Mouse (Mus musculus) gastrocnemius, adult 2 months (tissue): Measurements from ENCODE around the gene Tuba1b. TPM values are rescaled to one million over a fixed set of nuclear protein-coding genes. Genes with fewer than 3 reads are reported as not detected.
A peak's percentile ranks its signal among the peaks of the same experiment; 100 is the strongest.

Experiments
- DNase-seq: peaks from one replicate; pipeline ENCODE4 v3.0.0; 2022
- H3K27ac ChIP-seq: fragments of 200-600 bp; 2 replicates; pipeline ENCODE4 v1.8.1; 2022; ENCODE audit warnings: mild to moderate bottlenecking
- H3K4me3 ChIP-seq: fragments of 200-600 bp; 2 replicates; pipeline ENCODE4 v1.8.1; 2022; ENCODE audit warnings: mild to moderate bottlenecking, moderate library complexity
- CTCF ChIP-seq: fragments of 200-600 bp; IDR thresholded peaks from 2 replicates; pipeline ENCODE4 v1.8.1; 2022; ENCODE audit warnings: antibody characterized with exemption, mild to moderate bottlenecking, moderate library complexity
- intact Hi-C: fragments of 180-260 bp; cut with DNase I; formaldehyde crosslinking; loops from one replicate; pipeline ENCODE4 v1.15.1; 2025
- total RNA-seq, 2 experiments: library from RNA; stranded (reverse); gene quantifications; 2 replicates each; pipeline ENCODE4 v1.2.3; 2021

Tuba1b gene
- total RNA-seq, 2 experiments from 2014 or later = 15.8 to 33.9 TPM

DNA sequence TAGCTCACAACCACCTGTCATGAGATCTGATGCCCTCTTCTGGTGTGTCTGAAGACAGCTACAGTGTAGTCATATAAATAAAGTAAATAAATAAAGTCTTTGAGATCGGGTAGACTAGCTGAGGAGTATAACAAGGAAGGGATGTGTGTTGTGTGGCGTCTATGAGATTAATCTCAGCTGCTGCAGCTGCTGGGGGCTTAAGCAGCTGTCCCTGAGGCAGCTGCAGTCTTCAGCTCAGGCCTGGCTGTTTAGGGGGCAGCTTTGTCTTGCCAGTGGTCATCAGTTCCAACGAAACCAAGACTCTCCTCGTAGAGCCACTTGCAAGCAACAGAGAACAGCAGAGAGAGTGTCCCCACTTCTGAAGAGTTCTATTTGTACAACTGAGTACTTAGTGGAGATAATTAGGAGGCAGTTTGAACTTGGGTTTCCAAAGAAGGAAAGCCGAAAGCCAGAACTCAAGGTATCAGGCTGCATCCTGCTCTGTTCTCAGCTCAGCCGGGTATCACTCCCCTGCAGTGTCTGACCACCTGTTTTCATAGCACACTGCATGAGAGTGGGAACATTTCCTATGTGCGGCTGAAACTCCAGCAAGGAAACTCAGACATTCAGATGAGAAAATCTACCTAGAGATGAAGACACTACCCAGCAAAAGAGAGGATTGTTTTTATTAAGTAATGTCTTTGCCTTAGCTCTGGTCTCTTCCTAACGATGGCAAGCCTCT lies 47.5 kb downstream of the Tuba1b start:
- DNase-seq = peak; percentile 10
- intact Hi-C loops = no loop called here
- Histone ChIP-seq H3K4me3 (no peak overlapping the region), H3K27ac (no peak overlapping the region)
- TF ChIP-seq CTCF = no peak

DNA sequence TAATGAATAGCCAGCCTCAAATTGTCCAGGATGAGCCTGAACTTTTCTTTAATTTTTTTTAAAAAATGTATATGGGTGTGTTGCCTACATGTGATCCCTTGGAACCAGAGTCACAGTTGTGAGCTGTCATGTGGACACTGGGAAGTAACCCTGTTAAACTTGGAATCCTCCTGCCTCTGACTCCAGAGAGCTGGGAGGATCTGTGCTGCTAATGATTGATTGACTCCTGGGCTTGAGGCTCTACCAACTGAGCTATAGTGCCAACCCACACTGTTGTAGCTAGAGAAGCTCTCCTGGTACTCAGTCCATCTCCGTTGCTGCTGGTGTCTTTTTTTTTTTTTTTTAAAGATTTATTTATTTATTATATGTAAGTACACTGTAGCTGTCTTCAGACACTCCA lies 50.3 kb downstream of the Tuba1b start:
- no peak for TF ChIP-seq CTCF
- intact Hi-C loops = loop anchor here (5.0 kb wide), 1 partner anchor 33 kb away; the partner anchor contains the start of gene Lmbr1l
- no peak for DNase-seq
- H3K4me3 ChIP-seq = no peak overlapping the region
- H3K27ac ChIP-seq = no peak overlapping the region

DNA sequence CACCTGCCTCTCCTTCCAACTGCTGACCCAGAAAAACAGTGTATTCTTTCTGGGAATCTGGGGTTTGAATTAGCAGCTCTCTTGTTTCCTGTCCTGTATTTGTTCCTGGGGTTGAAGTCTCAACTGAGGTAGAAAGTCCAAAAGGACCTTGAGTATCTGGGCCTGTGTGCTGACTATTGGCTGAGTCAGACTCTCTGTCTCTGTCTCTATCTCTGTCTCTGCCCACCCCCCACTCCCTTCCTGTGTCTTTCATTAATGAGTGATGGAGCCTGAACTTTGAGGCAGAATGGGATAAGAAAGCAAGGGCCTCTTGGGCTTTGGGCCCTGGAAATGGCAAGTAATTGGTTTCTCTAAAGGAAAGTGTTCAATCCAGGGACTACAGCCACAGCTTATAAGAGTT lies 50.7 kb downstream of the Tuba1b start:
- intact Hi-C loops = loop anchor here (5.0 kb wide), 1 partner anchor 34 kb away; the partner anchor contains the start of gene Lmbr1l
- DNase-seq = no peak
- H3K4me3 ChIP-seq = no peak overlapping the region
- no peak for TF ChIP-seq CTCF
- no peak overlapping the region for H3K27ac ChIP-seq

DNA sequence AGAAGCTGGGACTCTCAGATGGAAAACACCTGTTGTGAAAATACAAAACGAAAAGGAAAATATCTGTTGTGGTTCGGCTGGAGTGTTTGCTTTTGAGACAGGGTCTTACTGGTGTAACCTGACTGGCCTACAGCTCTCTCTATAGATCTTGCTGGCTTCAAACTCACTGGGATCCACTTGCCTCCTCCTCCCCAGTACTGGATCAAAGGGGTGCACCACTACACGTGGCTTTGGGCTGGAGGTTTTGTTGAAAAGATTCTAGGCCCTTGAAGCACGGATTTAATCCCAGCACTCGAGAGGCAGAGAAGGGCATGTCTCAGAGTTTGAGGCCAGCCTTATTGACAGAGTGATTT lies 52.7 kb downstream of the Tuba1b start:
- Histone ChIP-seq H3K4me3 (peak overlapping the region; percentile 93), H3K27ac (peak overlapping the region; percentile 93)
- intact Hi-C loops = loop anchor here (5.0 kb wide), 1 partner anchor 36 kb away; the partner anchor contains the start of gene Lmbr1l
- DNase-seq = no peak
- TF ChIP-seq CTCF = no peak

Other genes starting within 250 kb of the Tuba1b start
- not detected for gene Ccdc65, start 226.4 kb downstream of the Tuba1b start, total RNA-seq
- 1 to 10 TPM; 1.0 to 1.3 TPM for gene Fkbp11, start 206.4 kb downstream of the Tuba1b start, total RNA-seq
- 1 to 10 TPM; 8.1 to 9.4 TPM for gene Arf3, start 171.4 kb downstream of the Tuba1b start, total RNA-seq
- 1 to 10 TPM in 1 of 2 experiments, under 1 TPM in 1; 0.97 to 1.4 TPM for gene Wnt10b, start 156.4 kb downstream of the Tuba1b start, total RNA-seq
- under 1 TPM in 1 of 2 experiments, not detected in 1; 0.08 TPM for gene Wnt1, start 144.7 kb downstream of the Tuba1b start, total RNA-seq
- under 1 TPM; 0.33 to 0.78 TPM for gene Ddn, start 125.1 kb downstream of the Tuba1b start, total RNA-seq
- 10 to 100 TPM; 49.0 to 59.5 TPM for gene Prkag1, start 103.0 kb downstream of the Tuba1b start, total RNA-seq
- gene Kmt2d, start 63.4 kb downstream of the Tuba1b start, total RNA-seq = 10 to 100 TPM; 53.6 to 56.3 TPM
- 1 to 10 TPM in 1 of 2 experiments, under 1 TPM in 1; 0.92 to 2.2 TPM for gene Rhebl1, start 40.0 kb downstream of the Tuba1b start, total RNA-seq
- gene Dhh, start 36.0 kb downstream of the Tuba1b start, total RNA-seq = under 1 TPM; 0.81 to 0.82 TPM
- gene Lmbr1l, start 16.3 kb downstream of the Tuba1b start, total RNA-seq = 1 to 10 TPM; 5.2 to 6.9 TPM
- not detected for gene Gm49450, start 19.0 kb upstream of the Tuba1b start, total RNA-seq
- 10 to 100 TPM; 17.1 to 43.2 TPM for gene Tuba1a, start 19.1 kb upstream of the Tuba1b start, total RNA-seq
- gene Tuba1c, start 95.3 kb upstream of the Tuba1b start, total RNA-seq = 1 to 10 TPM; 7.1 to 7.7 TPM
- 1 to 10 TPM in 1 of 2 experiments, under 1 TPM in 1; 0.31 to 1.2 TPM for gene Prph, start 120.6 kb upstream of the Tuba1b start, total RNA-seq
- gene Troap, start 140.0 kb upstream of the Tuba1b start, total RNA-seq = not detected
- not detected for gene C1ql4, start 153.3 kb upstream of the Tuba1b start, total RNA-seq
- not detected for gene Dnajc22, start 158.6 kb upstream of the Tuba1b start, total RNA-seq
- gene Spats2, start 191.4 kb upstream of the Tuba1b start, total RNA-seq = 1 to 10 TPM; 3.7 to 4.3 TPM